Mouse (Mus musculus) kidney, postnatal 0 days (tissue): ENCODE measurements around the gene Hormad1. TPM values are rescaled to one million over a fixed set of nuclear protein-coding genes. Genes with fewer than 3 reads are reported as not detected.

Source experiments
- ATAC-seq: fragments of 200-750 bp; cut with Nextera tagmentation; replicated peaks from 2 replicates; pipeline ENCODE4 v1.8.0; 2017; ENCODE audit warnings: low read depth, moderate number of reproducible peaks, moderate TSS enrichment, moderate library complexity; ENCODE audit not compliant: low FRiP score
- DNase-seq: peaks from one replicate; pipeline ENCODE4 v3.0.0-alpha.2; 2016; ENCODE audit warnings: low spot score
- H3K27ac ChIP-seq: fragments of 300-500 bp; sonication (generic); 2 replicates; pipeline ENCODE4 v1.5.1; 2014; ENCODE audit warnings: mild to moderate bottlenecking
- H3K27me3 ChIP-seq: fragments of 300-500 bp; sonication (generic); 2 replicates; pipeline ENCODE4 v1.6.1; 2014; ENCODE audit warnings: low read length, mixed read lengths; ENCODE audit not compliant: insufficient read depth
- H3K36me3 ChIP-seq: fragments of 300-500 bp; sonication (generic); 2 replicates; pipeline ENCODE4 v1.6.1; 2014; ENCODE audit warnings: low read length, mixed read lengths; ENCODE audit not compliant: insufficient read depth
- H3K4me1 ChIP-seq: fragments of 300-500 bp; sonication (generic); replicated peaks from 2 replicates; pipeline ENCODE4 v1.6.1; 2014; ENCODE audit warnings: antibody characterized with exemption, low read length, mixed read lengths; ENCODE audit not compliant: insufficient read depth
- H3K4me2 ChIP-seq: fragments of 300-500 bp; sonication (generic); 2 replicates; pipeline ENCODE4 v1.6.1; 2014; ENCODE audit warnings: mild to moderate bottlenecking, low read length, moderate library complexity, mixed read lengths
- H3K4me3 ChIP-seq: fragments of 300-500 bp; sonication (generic); replicated peaks from 2 replicates; pipeline ENCODE4 v1.5.1; 2014; ENCODE audit warnings: low read depth, low read length
- H3K9ac ChIP-seq: fragments of 300-500 bp; sonication (generic); 2 replicates; pipeline ENCODE4 v1.6.1; 2014; ENCODE audit warnings: low read depth, low read length
- H3K9me3 ChIP-seq: fragments of 300-500 bp; sonication (generic); replicated peaks from 2 replicates; pipeline ENCODE4 v1.6.1; 2016; ENCODE audit warnings: low read length, inconsistent platforms, mixed read lengths
- CTCF ChIP-seq: IDR thresholded peaks from 2 replicates; pipeline ENCODE4 v1.5.1; 2016; ENCODE audit warnings: antibody characterized with exemption, low read depth, mild to moderate bottlenecking, moderate library complexity
- WGBS: fragments of 180-500 bp; shearing (Covaris S2); extraction: QIAGEN DNeasy Blood & Tissue Kit; methylation state at CpG from one replicate; pipeline ENCODE4 v1.1.7; 2014; 5-methylcytosine and 5-hydroxymethylcytosine counted together
- polyA plus RNA-seq: library from polyadenylated mRNA; unstranded; fragments of >200 nt; fragmentation: Nextera tagmentation; extraction: Ambion mirVana; gene quantifications from 2 replicates; pipeline ENCODE4 v1.2.1, GENCODE M21; 2015

Gene Hormad1
- not detected in 2 replicates for polyA plus RNA-seq

DNA sequence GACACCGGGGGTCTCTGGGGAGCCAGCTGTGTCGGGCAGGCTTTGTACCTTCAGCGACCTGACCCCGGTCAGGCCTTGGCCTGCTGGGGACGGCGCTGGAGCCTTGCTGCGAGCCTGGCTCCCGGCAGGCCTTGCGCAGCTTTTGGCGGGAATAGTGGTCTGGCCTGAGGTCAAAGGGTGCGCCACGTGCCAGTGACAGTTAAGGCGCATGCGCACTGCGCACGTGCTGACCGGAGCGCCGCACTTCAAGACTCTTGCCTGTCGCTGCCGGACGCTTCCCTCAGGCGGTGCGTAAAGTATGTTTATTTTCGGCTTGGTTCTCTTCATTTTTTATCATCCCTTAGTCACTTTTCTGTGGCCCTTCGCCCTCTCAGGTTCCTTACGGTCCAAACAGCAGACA, at the start of gene Hormad1:
Gene Hormad1, plus strand, starts transcription at position 241 of the 400 bp plus-strand sequence.
- Histone ChIP-seq H3K9me3 (no peaks in the 10 kb centered on the region), H3K4me1 (no peaks in the 10 kb centered on the region), H3K27ac (no peak within 1 kb of the TSS), H3K4me2 (no peak within 1 kb of the TSS), H3K4me3 (no peak within 1 kb of the TSS), H3K27me3 (no peaks in the 10 kb centered on the region), H3K9ac (no peak within 1 kb of the TSS), H3K36me3 (no peaks in the 10 kb centered on the region)
- WGBS: 90% methylated on average over 27 of the region's 27 CpGs
- ATAC-seq: no peak
- no peak for DNase-seq
- no peak for TF ChIP-seq CTCF

DNA sequence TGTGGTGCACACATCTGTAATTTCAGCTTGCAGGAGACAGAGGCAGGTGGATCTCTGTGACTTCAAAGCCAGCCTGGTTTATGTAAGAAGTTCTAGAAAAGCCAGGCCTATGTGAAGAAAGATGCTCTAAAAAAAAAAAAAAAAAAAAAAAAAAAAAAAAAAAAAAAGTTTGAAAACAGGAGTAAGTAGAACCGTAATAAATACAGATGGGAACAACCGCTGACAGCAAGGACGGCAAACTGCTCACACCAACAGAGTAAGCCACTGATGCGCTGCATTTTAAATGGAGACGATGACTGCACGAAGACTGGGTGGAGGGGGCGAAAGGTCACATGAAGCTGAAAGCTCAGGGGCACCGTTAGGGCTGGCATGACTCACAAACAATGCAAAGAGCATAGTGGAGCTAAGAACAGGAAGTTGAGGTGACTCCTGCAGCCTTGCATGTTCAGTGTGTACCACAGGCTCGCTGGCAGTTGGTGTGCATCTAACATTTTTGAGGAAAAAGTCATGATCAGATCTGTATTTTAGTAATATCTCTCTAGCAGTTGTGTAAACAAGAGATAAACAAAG, 47.8 kb upstream of the Hormad1 start:
- Histone ChIP-seq H3K9ac (no peak overlapping the region), H3K36me3 (no peaks in the 10 kb centered on the region), H3K4me2 (no peak overlapping the region), H3K27me3 (no peaks in the 10 kb centered on the region), H3K27ac (no peak overlapping the region), H3K4me1 (no peaks in the 10 kb centered on the region), H3K4me3 (no peak overlapping the region), H3K9me3 (no peaks in the 10 kb centered on the region)
- no peak for ATAC-seq
- no peak for TF ChIP-seq CTCF
- 60% methylated on average over 9 of the region's 9 CpGs for WGBS
- DNase-seq: no peak

DNA sequence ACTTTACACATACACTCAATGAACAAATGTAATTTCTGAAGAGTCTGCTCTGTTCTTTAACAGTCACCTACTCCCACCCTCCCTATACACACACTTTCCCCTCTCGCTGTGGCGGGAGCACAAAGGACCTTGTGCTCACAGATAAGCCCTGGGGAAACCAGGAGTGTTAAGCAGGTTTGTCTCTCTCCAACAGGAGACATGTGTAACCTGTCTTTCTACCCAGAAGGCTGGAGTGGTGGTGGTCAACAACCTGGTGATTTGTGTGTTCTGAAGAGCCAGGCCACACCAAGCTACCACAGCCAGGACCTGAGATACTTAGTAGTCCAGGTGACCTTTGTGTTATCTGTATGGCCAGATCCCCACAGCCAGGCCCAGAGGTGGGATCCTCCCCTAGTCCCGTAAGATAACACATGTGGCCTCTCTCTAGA, 42.8 kb upstream of the Hormad1 start:
- DNase-seq (no peak), ATAC-seq (no peak)
- WGBS: 91% methylated on average over 3 of the region's 3 CpGs
- Histone ChIP-seq H3K36me3 (no peaks in the 10 kb centered on the region), H3K27me3 (no peaks in the 10 kb centered on the region), H3K4me2 (no peak overlapping the region), H3K4me1 (no peaks in the 10 kb centered on the region), H3K9me3 (no peaks in the 10 kb centered on the region), H3K4me3 (no peak overlapping the region), H3K27ac (no peak overlapping the region), H3K9ac (no peak overlapping the region)
- TF ChIP-seq CTCF: no peak

DNA sequence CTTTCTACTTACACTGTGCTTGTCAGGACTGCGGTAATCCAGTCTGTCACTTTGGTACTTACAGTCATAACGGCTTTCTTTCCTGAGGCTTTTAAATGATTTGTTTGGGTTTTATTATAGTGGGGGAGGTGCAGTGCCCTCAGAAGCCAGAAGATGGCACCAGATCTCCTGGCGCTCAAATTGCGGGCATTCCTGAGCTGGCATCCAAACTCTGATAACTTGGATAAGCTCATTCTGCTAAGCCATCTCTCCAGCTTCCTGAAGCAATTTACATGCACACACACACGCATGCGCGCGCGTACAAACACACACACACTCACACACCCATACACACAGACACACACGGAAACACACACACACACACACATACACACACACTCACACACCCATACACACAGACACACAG, 42.0 kb upstream of the Hormad1 start:
- no peaks in the 10 kb centered on the region for H3K27me3 ChIP-seq
- H3K4me3 ChIP-seq: no peak overlapping the region
- H3K27ac ChIP-seq: no peak overlapping the region
- H3K36me3 ChIP-seq: no peaks in the 10 kb centered on the region
- 21% methylated on average over 10 of the region's 10 CpGs for WGBS
- H3K4me1 ChIP-seq: no peaks in the 10 kb centered on the region
- H3K9ac ChIP-seq: no peak overlapping the region
- no peak overlapping the region for H3K4me2 ChIP-seq
- DNase-seq: peak; percentile 85
- ATAC-seq: peak; percentile 43; the same call in 1 of the 2 replicates
- no peaks in the 10 kb centered on the region for H3K9me3 ChIP-seq
- TF ChIP-seq CTCF: peak; percentile 92

DNA sequence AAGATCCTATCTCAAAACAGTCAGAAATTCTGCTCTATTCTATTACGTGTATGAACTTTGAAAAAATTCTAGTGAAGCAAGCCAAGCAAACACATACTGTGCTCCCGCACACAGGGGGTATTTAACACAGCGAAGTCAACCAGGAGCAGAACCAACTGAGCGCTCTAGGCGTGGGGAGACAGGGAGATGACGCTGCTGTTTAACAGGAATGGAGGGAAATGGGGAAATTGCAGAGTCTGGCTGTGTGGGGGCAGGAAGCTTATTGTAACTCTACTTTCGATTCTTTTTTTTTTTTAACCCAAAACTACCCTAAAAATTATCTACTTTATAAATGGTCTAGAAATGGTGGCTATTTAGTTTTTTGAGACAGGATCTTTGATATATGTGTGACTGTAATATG, 40.6 kb upstream of the Hormad1 start:
- DNase-seq (no peak), ATAC-seq (no peak)
- 86% methylated on average over 7 of the region's 7 CpGs for WGBS
- Histone ChIP-seq H3K4me1 (no peaks in the 10 kb centered on the region), H3K9me3 (no peaks in the 10 kb centered on the region), H3K4me2 (no peak overlapping the region), H3K9ac (no peak overlapping the region), H3K27me3 (no peaks in the 10 kb centered on the region), H3K27ac (no peak overlapping the region), H3K4me3 (no peak overlapping the region), H3K36me3 (no peaks in the 10 kb centered on the region)
- no peak for TF ChIP-seq CTCF

DNA sequence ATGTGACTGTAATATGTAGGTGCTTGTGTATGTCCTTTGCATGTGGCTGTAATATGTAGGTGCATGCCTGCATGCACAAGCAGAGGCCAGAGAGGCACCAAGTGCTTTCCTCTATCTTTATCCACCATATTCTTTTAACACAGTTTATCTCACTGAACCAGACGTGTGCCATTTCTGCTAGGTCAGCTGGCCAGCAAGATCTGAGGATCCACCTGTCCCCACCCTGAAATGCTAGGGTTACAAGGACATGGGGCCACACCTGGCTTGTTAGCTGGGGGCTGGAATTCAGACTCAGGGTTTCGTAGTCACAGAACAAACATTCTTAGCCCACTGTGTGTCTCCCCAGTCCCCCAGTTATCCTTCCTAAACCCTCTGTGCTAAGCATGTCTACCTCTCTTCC, 40.2 kb upstream of the Hormad1 start:
- Histone ChIP-seq H3K4me1 (no peaks in the 10 kb centered on the region), H3K9me3 (no peaks in the 10 kb centered on the region), H3K9ac (no peak overlapping the region), H3K36me3 (no peaks in the 10 kb centered on the region), H3K27ac (no peak overlapping the region), H3K27me3 (no peaks in the 10 kb centered on the region), H3K4me2 (no peak overlapping the region), H3K4me3 (no peak overlapping the region)
- no peak for TF ChIP-seq CTCF
- DNase-seq (no peak), ATAC-seq (no peak)
- WGBS: 71% methylated on average over 2 of the region's 2 CpGs

DNA sequence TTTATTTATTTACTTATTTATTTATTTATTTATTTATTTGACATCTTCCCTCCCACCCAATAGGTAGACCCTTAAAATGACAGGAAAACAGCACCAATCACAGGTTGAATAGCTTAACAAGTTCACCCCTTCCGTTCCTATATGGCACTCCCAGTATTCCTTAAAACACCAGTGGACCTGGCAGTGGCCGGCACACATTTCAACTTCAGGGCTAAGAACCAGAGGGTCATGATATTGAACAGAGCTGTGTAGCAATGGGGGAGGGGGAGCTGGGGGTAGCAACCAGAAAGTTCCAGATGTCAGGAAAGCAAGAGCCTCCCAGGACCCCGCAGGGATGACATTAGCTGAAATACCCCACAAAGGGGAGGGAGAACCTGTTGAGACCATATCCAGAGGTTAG, 39.4 kb upstream of the Hormad1 start:
- no peak for ATAC-seq
- WGBS: 89% methylated on average over 3 of the region's 3 CpGs
- TF ChIP-seq CTCF: no peak

More for the DNA sequence above, 39.4 kb upstream of the Hormad1 start:
- no peak for DNase-seq
- Histone ChIP-seq H3K9me3 (no peaks in the 10 kb centered on the region), H3K4me2 (no peak overlapping the region), H3K27ac (no peak overlapping the region), H3K4me1 (no peaks in the 10 kb centered on the region), H3K9ac (no peak overlapping the region), H3K27me3 (no peaks in the 10 kb centered on the region), H3K36me3 (no peaks in the 10 kb centered on the region), H3K4me3 (no peak overlapping the region)
